8 mouse cellular contexts compared by ENCODE assay signal in genomic region chr16:56037138-56038010, GRCm38 (mm10). TPM values are rescaled to one million over a fixed set of nuclear protein-coding genes. Genes with fewer than 3 reads are reported as not detected.
DNase-seq lines count a peak whose midpoint lies in the region; ATAC-seq and TF ChIP-seq lines count a peak whose summit lies in the region.

TSS of gene Trmt10c (minus strand) at chr16:56037819.

- peak within 1 kb of the TSS; percentile 62 for H3K4me2 ChIP-seq in forebrain, postnatal 0 days (ENCODE audit: low read depth)
- H3K4me2 ChIP-seq in lung, embryonic 14.5 days: peak within 1 kb of the TSS; percentile 89

- TF ChIP-seq CTCF in cerebellum, adult 2 months (IDR thresholded peaks at IDR 0.05; ENCODE audit: borderline replicate concordance, insufficient read depth, low read depth, low read length): no peak
- TF ChIP-seq CTCF in forebrain, postnatal 0 days (IDR thresholded peaks at IDR 0.05; ENCODE audit: low read depth): no peak
- TF ChIP-seq CTCF in lung, embryonic 14.5 days (IDR thresholded peaks at IDR 0.05; ENCODE audit: low read depth): no peak

- H3K27me3 ChIP-seq in cerebellum, adult 2 months (ENCODE audit: control insufficient read depth, insufficient read depth, low read length): no peaks in the 10 kb centered on the region
- H3K27me3 ChIP-seq in forebrain, postnatal 0 days (ENCODE audit: insufficient read depth, low read length): no peaks in the 10 kb centered on the region
- H3K27me3 ChIP-seq in lung, embryonic 14.5 days (ENCODE audit: insufficient read depth, low read length): no peaks in the 10 kb centered on the region

- H3K9me3 ChIP-seq in forebrain, postnatal 0 days (ENCODE audit: low read length): no peaks in the 10 kb centered on the region
- no peaks in the 10 kb centered on the region for H3K9me3 ChIP-seq in lung, embryonic 14.5 days (ENCODE audit: low read depth, low read length)

- under 1% methylated on average over 63 of the region's 63 CpGs for WGBS in cerebellum, adult 2 months
- under 1% methylated on average over 63 of the region's 63 CpGs for WGBS in forebrain, postnatal 0 days
- WGBS in lung, embryonic 14.5 days: under 1% methylated on average over 63 of the region's 63 CpGs

- peak within 1 kb of the TSS; percentile 79 for H3K9ac ChIP-seq in forebrain, postnatal 0 days
- peak within 1 kb of the TSS; percentile 81 for H3K9ac ChIP-seq in lung, embryonic 14.5 days

- peak within 1 kb of the TSS; percentile 94 for H3K27ac ChIP-seq in cerebellum, adult 2 months (ENCODE audit: insufficient read depth, low read length)
- H3K27ac ChIP-seq in forebrain, postnatal 0 days (ENCODE audit: low read depth, low read length): peak within 1 kb of the TSS; percentile 96
- H3K27ac ChIP-seq in lung, embryonic 14.5 days (ENCODE audit: low read depth): peak within 1 kb of the TSS; percentile 82

- peaks cover 3% of the 10 kb centered on the region for H3K4me1 ChIP-seq in cerebellum, adult 2 months (ENCODE audit: control insufficient read depth, insufficient read depth, low read length)
- peaks cover 12% of the 10 kb centered on the region for H3K4me1 ChIP-seq in forebrain, postnatal 0 days (ENCODE audit: insufficient read depth)
- 0 out of 2 replicates have a peak, but pooled peaks cover 6% of the 10 kb centered on the region for H3K4me1 ChIP-seq in lung, embryonic 14.5 days (ENCODE audit: insufficient read depth)

- peaks cover 17% of the 10 kb centered on the region for H3K36me3 ChIP-seq in forebrain, postnatal 0 days (ENCODE audit: insufficient read depth)
- H3K36me3 ChIP-seq in lung, embryonic 14.5 days (ENCODE audit: insufficient read depth): peaks cover 33% of the 10 kb centered on the region

- peak; percentile 99 for ATAC-seq in forebrain, postnatal 0 days
- ATAC-seq in lung, embryonic 14.5 days (ENCODE audit: insufficient read depth): peak; percentile 100
- ATAC-seq in neutrophil, adult 5-6 weeks (ENCODE audit: extremely low read depth, insufficient number of reproducible peaks, low FRiP score, poor library complexity, severe bottlenecking): peak; percentile 98

- DNase-seq in MEL-GATA-1-ER (ENCODE audit: extremely low read depth, low read depth): peak; percentile 79
- DNase-seq in cerebellum, adult 2 months: peak; percentile 93 to 94
- peak; percentile 95 for DNase-seq in forebrain, postnatal 0 days
- DNase-seq in heart, postnatal 4 days: peak; percentile 96
- peak; percentile 80 to 90 for DNase-seq in layer of hippocampus, adult 8-10 months (ENCODE audit: low spot score in 2 of 2)
- DNase-seq in lung, embryonic 14.5 days: peak; percentile 98
- DNase-seq in testis, postnatal 14 days (ENCODE audit: low spot score): peak; percentile 92

- peak; percentile 88 for TF ChIP-seq POLR2A in cerebellum, adult 2 months (IDR thresholded peaks at IDR 0.05; ENCODE audit: borderline replicate concordance, insufficient read depth, low read length)

- peak within 1 kb of the TSS; percentile 91 for H3K4me3 ChIP-seq in cerebellum, adult 2 months (replicated peaks; ENCODE audit: insufficient read depth, low read depth, low read length)
- H3K4me3 ChIP-seq in forebrain, postnatal 0 days (ENCODE audit: low read depth, low read length): peak within 1 kb of the TSS; percentile 80
- H3K4me3 ChIP-seq in lung, embryonic 14.5 days (ENCODE audit: low read depth, low read length): peak within 1 kb of the TSS; percentile 72

RNA-seq across cellular contexts. Expression of gene Trmt10c, which starts in this region (rescaled TPM):
- 7.3 and 7.5 TPM in 2 replicates for polyA plus RNA-seq in cerebellum, adult 2 months (2012; rRNA removed)
- total RNA-seq in forebrain, postnatal 0 days (2014; rRNA removed): 16.1 and 20.5 TPM in 2 replicates
- polyA plus RNA-seq in forebrain, postnatal 0 days (2015; fragmentation: Nextera tagmentation; extraction: Ambion mirVana): 16.8 and 19.3 TPM in 2 replicates
- total RNA-seq in heart, postnatal 4 days (2021): 10 to 100 TPM; 12.5 to 13.5 TPM
- 10 to 100 TPM in 3 of 4 experiments, 1 to 10 TPM in 1; 7.8 to 10.6 (median 10.1) TPM for total RNA-seq in layer of hippocampus, adult 8-10 months (2022)
- 27.5 and 30.2 TPM in 2 replicates for polyA plus RNA-seq in lung, embryonic 14.5 days (2014; fragmentation: Nextera tagmentation; extraction: Ambion mirVana)
- 25.3 and 25.5 TPM in 2 replicates for total RNA-seq in neutrophil, adult 5-6 weeks (2017)

Comparison
In these comparisons a context has a peak if more than half of its experiments do, and no peak if none do; other contexts are left out.
1. Peak in every context shown above with its lines: DNase-seq, ATAC-seq, H3K4me3 ChIP-seq and H3K27ac ChIP-seq.